Mouse (Mus musculus): ENCODE data around the gene Adamts20.

DNA sequence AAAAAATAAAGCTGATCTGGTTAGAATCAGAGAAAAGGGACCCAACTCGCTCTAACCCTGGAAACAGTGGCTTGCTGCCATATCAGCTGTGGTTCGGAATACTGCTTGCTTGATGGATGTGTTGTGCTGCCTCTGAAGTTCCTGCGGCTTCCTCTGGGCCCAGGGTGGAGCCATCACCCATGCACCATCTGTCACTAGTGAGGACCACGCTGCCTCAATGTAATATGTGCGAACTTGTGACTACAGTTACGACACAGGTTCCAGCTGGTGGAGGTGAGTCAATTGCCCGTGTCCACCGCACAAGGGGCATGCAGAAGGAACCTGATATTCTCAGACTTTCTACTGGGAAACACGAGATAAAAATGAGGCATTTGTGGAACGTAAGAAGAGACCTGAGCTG, 202.0 kb downstream of the Adamts20 start:
- TF ChIP-seq TAL1 (conservative IDR thresholded peaks at IDR 0.05; ENCODE audit: low read depth, low read length): no peak
- no peak for TF ChIP-seq CTCF (IDR thresholded peaks at IDR 0.05; ENCODE audit: low read depth, low read length)
- no peak for TF ChIP-seq POLR2AphosphoS5 (IDR thresholded peaks at IDR 0.05; ENCODE audit: insufficient replicate concordance, low read depth, low read length)
- no peak for TF ChIP-seq GATA2 (IDR thresholded peaks at IDR 0.05; ENCODE audit: borderline replicate concordance, low read depth, low read length)
